9 mouse cellular contexts compared by ENCODE assay signal in genomic region chr19:30548411-30549043, GRCm38 (mm10). TPM values are rescaled to one million over a fixed set of nuclear protein-coding genes. Genes with fewer than 3 reads are reported as not detected.
DNase-seq lines count a peak whose midpoint lies in the region; ATAC-seq and TF ChIP-seq lines count a peak whose summit lies in the region.
"Had no signal": no experiment of that assay in that cellular context is flagged by ENCODE, and none has a peak within 500 bp of the region (broad histone marks: within the 10 kb centered on the region; RNA-seq: fewer than 3 reads in every experiment).

No protein-coding gene starts in this region.

- peaks cover 33% of the 10 kb centered on the region for H3K27me3 ChIP-seq in lung, embryonic 16.5 days (ENCODE audit: control insufficient read depth, insufficient read depth, low read depth, low read length)
- H3K27me3 ChIP-seq in forebrain, embryonic 15.5 days: peaks cover 72% of the 10 kb centered on the region
- peaks cover 66% of the 10 kb centered on the region for H3K27me3 ChIP-seq in liver, embryonic 12.5 days (replicated peaks)
- H3K27me3 ChIP-seq in stomach, embryonic 16.5 days (ENCODE audit: control insufficient read depth, insufficient read depth, low read length): peaks cover 65% of the 10 kb centered on the region

- peak; percentile 26 for ATAC-seq in lung, embryonic 16.5 days (ENCODE audit: low read depth)
- ATAC-seq in forebrain, embryonic 15.5 days (replicated peaks): peak; percentile 51
- no peak for ATAC-seq in liver, embryonic 12.5 days
- no peak for ATAC-seq in stomach, embryonic 16.5 days (ENCODE audit: insufficient read depth, low FRiP score)

- TF ChIP-seq CTCF in layer of hippocampus, adult 2 months (conservative IDR thresholded peaks at IDR 0.05): no peak

- H3K27ac ChIP-seq in lung, embryonic 16.5 days (ENCODE audit: low read length): no peak overlapping the region
- H3K27ac ChIP-seq in forebrain, embryonic 15.5 days (replicated peaks): no peak overlapping the region
- H3K27ac ChIP-seq in liver, embryonic 12.5 days: no peak overlapping the region
- H3K27ac ChIP-seq in stomach, embryonic 16.5 days (ENCODE audit: low read length): no peak overlapping the region
- no peak overlapping the region for H3K27ac ChIP-seq in layer of hippocampus, adult 2 months
- H3K27ac ChIP-seq: macrophage had no signal

- H3K4me3 ChIP-seq in lung, embryonic 16.5 days (ENCODE audit: low read length): peak overlapping the region; percentile 44
- peak overlapping the region; percentile 33 for H3K4me3 ChIP-seq in forebrain, embryonic 15.5 days
- peak overlapping the region; percentile 37 for H3K4me3 ChIP-seq in liver, embryonic 12.5 days
- peak overlapping the region; percentile 39 for H3K4me3 ChIP-seq in stomach, embryonic 16.5 days (replicated peaks; ENCODE audit: low read length)
- H3K4me3 ChIP-seq in layer of hippocampus, adult 2 months: no peak overlapping the region

- DNase-seq in lung, postnatal 10 days: no peak
- no peak for DNase-seq in cerebellum, adult 9-11 months
- DNase-seq in right cerebral cortex, postnatal 36 days (ENCODE audit: low spot score in 2 of 2): no peak
- DNase-seq in layer of hippocampus, adult 2 months (ENCODE audit: low spot score in 2 of 2): no peak

- under 1% methylated on average over 23 of the region's 23 CpGs for WGBS in lung, embryonic 16.5 days
- WGBS in forebrain, embryonic 15.5 days: under 1% methylated on average over 23 of the region's 23 CpGs
- 2% methylated on average over 23 of the region's 23 CpGs for WGBS in liver, embryonic 12.5 days (ENCODE audit: insufficient replicate concordance)
- whole genome bisulfite sequencing in stomach, embryonic 16.5 days: 2% methylated on average over 23 of the region's 23 CpGs

- no peaks in the 10 kb centered on the region for H3K36me3 ChIP-seq in lung, embryonic 16.5 days (ENCODE audit: control insufficient read depth, insufficient read depth, low read length)
- H3K36me3 ChIP-seq in forebrain, embryonic 15.5 days: no peaks in the 10 kb centered on the region
- H3K36me3 ChIP-seq in liver, embryonic 12.5 days: no peaks in the 10 kb centered on the region
- H3K36me3 ChIP-seq in stomach, embryonic 16.5 days (ENCODE audit: control insufficient read depth, insufficient read depth, low read length): no peaks in the 10 kb centered on the region

- peaks cover 7% of the 10 kb centered on the region for H3K4me1 ChIP-seq in lung, embryonic 16.5 days (replicated peaks; ENCODE audit: control insufficient read depth, insufficient read depth, low read length)
- peaks cover 21% of the 10 kb centered on the region for H3K4me1 ChIP-seq in forebrain, embryonic 15.5 days
- H3K4me1 ChIP-seq in liver, embryonic 12.5 days: 0 out of 2 replicates have a peak, but pooled peaks cover 3% of the 10 kb centered on the region
- peaks cover 11% of the 10 kb centered on the region for H3K4me1 ChIP-seq in stomach, embryonic 16.5 days (ENCODE audit: control insufficient read depth, insufficient read depth, low read length)

- H3K9ac ChIP-seq in lung, embryonic 16.5 days (ENCODE audit: low read length): no peak overlapping the region
- no peak overlapping the region for H3K9ac ChIP-seq in forebrain, embryonic 15.5 days (replicated peaks)
- no peak overlapping the region for H3K9ac ChIP-seq in liver, embryonic 12.5 days
- H3K9ac ChIP-seq in stomach, embryonic 16.5 days (ENCODE audit: low read length): no peak overlapping the region

- peak overlapping the region; percentile 68 for H3K4me2 ChIP-seq in lung, embryonic 16.5 days (ENCODE audit: low read depth, low read length)
- peak overlapping the region; percentile 65 for H3K4me2 ChIP-seq in forebrain, embryonic 15.5 days (replicated peaks)
- H3K4me2 ChIP-seq in liver, embryonic 12.5 days: peak overlapping the region; percentile 53
- H3K4me2 ChIP-seq in stomach, embryonic 16.5 days (ENCODE audit: low read depth, low read length): peak overlapping the region; percentile 53

- H3K9me3 ChIP-seq in lung, embryonic 16.5 days (ENCODE audit: control insufficient read depth, low read length): no peaks in the 10 kb centered on the region
- H3K9me3 ChIP-seq in forebrain, embryonic 15.5 days: no peaks in the 10 kb centered on the region
- H3K9me3 ChIP-seq in liver, embryonic 12.5 days (replicated peaks): no peaks in the 10 kb centered on the region
- no peaks in the 10 kb centered on the region for H3K9me3 ChIP-seq in stomach, embryonic 16.5 days (replicated peaks; ENCODE audit: control insufficient read depth, low read length)

RNA-seq across cellular contexts. Expression of gene Dkk1, which starts 0.9 kb away (rescaled TPM):
- 0.50 and 0.78 TPM in 2 replicates for polyA plus RNA-seq in lung, embryonic 16.5 days (2015; fragmentation: Nextera tagmentation; extraction: Ambion mirVana)
- polyA plus RNA-seq in forebrain, embryonic 15.5 days (2015; fragmentation: Nextera tagmentation; extraction: Ambion mirVana): 0.27 and 0.51 TPM in 2 replicates
- 2.9 and 3.6 TPM in 2 replicates for polyA plus RNA-seq in liver, embryonic 12.5 days (2016; fragmentation: Nextera tagmentation; extraction: Ambion mirVana)
- 0.72 and 1.2 TPM in 2 replicates for polyA plus RNA-seq in stomach, embryonic 16.5 days (2015; fragmentation: Nextera tagmentation; extraction: Ambion mirVana)
- not detected for total RNA-seq in layer of hippocampus, adult 2 months (2021)
- polyA plus RNA-seq: macrophage had no signal

Comparison
In these comparisons a context has a peak if more than half of its experiments do, and no peak if none do; other contexts are left out.
1. ATAC-seq: peak in lung, embryonic 16.5 days (single experiment) and forebrain, embryonic 15.5 days (single experiment); none in liver, embryonic 12.5 days (single experiment) and stomach, embryonic 16.5 days (single experiment).
2. Peak in every context shown above with its lines, with median percentiles within 50 percentile points of each other: H3K4me2 ChIP-seq.